Mouse (Mus musculus) cerebellum, postnatal 25 days (tissue): ENCODE measurements around the gene Mmrn1.
A peak's percentile ranks its signal among the peaks of the same experiment; 100 is the strongest.
"Not testable (repeated sequence)": the region's sequence is repeated elsewhere in the genome, so short reads cannot be mapped to it uniquely, and the experiment has no call there.

Source experiments
- DNase-seq, 2 experiments: peaks; one replicate each; pipeline ENCODE4 v3.0.0; 2021; ENCODE audit warnings: mixed read lengths in 2 of 2

Gene Mmrn1

DNA sequence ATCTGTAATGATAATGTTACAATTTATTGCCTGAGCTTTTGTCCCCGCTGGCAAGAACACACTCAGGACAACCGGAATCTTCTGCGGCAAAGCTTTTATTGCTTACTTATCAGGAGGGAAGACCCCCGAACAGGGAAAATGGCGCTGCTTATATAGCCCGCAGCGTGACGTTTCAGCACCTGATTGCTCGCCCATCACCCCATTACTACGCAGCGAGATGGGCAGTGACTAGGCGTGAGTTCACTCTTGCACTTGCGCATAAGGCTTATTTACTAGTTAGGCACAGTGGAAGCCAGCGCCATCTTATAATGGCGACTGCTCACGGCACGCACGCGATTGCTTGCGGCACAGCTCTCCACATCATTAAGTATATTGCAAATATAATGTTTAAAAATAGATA is at the start of gene Mmrn1:
Mmrn1 (plus strand) TSS at position 301 of the 400 bp plus-strand sequence.
- DNase-seq: not testable (repeated sequence)

DNA sequence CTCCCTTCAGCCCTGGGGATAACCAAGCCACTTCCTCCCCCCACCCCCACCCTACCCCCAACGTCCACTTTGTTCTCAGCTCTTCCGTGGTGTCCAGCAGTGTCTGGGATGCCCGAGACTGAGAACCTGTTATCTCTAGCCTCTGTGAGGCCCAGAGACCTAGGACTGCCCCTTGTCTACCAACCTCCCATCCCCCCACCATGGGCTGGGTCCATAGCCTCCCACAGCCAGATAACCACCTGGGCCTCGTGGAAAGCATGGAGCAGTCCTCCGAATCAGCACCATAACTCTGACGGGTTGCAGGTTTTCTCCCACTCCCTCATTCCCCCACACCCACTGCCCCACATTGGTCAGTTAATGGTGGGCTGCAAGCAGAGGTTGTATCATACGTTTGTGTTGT is 44.4 kb upstream of the Mmrn1 start:
- DNase-seq: no peak

DNA sequence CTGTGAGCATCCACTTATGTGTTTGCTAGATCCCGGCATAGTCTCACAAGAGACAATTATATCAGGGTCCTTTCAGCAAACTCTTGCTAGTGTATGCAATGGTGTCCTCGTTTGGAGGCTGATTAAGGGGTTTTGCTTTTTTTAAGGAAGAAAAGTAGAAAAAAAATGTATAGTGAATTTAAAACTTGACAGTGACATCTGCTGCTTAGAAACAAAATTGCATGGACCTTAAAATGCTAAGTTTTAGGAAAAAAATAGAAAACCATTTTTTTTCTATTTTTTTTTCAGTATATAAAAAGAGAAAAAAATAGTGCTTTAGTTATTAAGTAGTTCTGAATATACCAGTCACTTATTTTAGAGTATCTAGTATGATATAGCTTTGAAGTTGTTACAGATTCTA is 43.2 kb upstream of the Mmrn1 start:
- DNase-seq: no peak

DNA sequence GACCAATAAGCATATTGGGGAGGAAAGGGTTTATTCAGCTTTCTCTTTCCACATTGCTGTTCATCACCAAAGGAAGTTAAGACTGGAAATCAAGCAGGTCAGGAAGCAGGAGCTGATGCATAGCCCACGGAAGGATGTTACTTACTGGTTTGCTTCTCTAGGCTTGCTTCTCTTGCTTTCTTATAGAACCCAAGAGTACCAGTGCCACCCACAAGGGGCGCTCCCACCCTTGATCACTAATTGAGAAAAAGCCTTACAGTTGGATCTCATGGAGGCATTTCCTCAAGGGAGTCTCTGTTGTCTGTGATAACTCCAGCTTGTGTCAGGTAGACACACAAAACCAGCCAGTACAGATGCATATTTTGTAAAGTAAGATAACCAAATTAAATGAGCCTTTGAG is 17.5 kb upstream of the Mmrn1 start:
- no peak for DNase-seq

DNA sequence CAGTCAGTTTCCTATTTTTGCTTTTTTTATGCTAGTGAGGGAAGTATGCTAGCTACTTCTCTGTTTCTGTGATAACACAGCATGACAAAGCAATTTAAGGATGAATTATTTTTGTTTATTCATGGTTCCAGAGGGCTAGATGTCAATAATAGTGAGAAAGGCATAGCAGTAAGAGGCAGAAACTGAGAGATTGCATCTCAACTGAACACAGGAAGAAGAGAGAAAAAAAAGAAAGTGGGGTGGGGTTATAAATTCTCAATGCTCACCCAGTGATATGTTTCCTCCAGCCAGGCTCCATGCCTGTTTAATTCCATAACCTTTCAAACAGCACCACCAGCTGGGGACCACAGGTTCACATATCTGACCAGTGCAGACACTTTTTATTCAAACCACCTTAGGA is 6.6 kb downstream of the Mmrn1 start:
- DNase-seq: peak; percentile 35 to 68

DNA sequence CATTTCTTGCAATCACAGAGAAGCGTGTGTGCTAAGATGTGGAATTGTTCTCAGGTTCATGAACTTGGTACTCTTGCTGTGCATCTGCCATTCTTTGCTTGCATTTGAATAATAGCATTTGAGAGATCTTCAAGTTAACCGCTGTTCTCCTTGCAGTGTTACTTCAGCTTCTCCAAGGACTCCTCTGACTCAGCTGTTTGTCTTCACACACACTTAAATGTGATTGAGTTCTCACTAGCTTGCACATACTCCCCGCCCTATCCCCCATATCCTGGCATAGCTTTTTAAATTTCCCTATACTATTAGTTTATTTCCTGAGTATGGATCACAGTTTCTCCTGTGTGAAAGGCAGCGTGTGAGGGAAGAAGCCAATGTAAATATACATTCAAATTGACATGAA is 10.1 kb downstream of the Mmrn1 start:
- no peak for DNase-seq

DNA sequence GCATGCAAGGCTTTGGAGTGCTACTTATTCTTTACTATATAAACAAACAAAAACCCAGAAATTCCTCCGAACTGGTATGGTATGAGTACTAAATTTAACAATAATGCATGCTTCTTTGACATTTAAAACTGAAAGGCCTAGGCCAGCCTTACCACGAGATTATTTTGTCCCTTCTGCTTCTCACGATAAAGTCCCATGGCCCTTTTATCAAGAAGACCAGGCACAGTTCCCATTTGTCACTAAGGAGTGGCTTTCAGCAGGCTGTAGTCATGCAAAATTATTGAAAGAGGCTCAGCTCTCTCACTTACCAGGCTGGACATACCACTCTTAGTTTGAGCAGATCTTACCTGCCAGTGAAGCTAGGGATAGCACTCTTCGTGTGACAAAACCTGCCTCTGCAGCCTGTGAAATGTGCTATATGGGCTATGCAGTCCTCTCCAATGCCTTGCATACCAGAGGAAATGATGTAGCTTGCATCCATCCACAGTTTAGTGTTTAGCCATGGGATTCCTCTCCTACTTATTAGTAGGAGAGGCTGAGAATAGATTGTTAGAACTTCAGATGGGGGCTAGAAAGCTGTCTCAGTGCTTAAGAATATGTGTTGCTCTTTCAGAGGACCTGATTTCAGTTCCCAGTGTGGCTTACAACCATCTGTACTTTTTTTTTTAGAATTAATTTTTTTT is 10.8 kb downstream of the Mmrn1 start:
- DNase-seq: no peak

DNA sequence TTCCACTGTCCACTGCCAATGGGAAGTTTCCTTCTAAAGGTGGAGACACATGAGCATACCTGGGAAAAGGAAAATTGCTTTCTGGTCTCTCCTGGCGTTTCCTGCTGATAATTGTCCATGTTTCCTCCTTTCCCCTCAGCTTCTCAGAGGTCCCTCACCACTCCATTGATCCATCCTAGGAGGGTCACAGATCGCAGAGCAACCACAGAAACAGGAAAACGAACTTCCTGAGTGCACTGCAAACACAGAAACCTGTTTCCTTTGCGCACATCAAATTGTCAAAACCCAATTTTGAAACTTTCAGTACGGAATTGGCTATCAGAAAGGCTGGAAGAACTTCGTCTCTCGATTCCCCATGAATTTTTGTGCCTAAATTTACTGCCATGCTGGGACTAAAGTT is 19.4 kb downstream of the Mmrn1 start:
- DNase-seq: no peak

DNA sequence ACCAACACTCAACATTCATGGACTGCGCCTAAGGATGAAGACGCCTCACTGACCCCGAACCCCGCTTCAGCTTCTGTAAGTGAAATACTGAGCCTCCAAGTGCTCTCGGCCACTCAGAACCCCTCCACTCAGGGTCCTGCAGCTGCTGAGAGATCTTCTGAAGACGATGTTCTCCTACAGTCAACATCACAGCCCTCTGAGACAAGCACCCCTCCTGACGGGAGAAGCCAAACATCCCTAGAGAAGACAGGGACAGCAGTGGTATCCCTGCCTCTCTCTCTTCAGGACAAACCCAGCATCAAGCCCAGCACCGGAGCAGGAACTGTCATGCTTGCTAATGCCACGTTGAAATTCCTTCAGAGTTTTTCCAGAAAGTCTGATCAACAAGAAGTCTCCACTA is 19.8 kb downstream of the Mmrn1 start:
- DNase-seq: no peak

DNA sequence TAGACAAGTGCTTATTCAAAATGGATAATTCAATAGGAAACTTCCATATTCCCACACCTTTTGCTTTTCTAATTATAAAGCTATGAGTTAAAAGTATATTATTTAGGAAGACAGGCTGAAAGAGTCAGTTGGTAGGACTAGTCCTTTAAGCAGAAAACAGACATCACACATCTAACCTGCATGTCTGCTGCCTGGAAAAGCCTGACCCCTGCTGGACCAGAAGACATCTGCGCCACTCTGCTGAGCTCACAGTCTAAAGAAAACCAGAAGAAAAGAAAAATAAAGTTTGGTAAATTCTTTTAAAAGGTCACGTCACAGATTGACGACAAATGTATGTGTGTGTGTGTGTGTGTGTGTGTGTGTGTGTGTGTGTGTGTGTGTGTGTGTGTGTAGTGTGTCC is 25.6 kb downstream of the Mmrn1 start:
- DNase-seq: peak; percentile 43 to 65

DNA sequence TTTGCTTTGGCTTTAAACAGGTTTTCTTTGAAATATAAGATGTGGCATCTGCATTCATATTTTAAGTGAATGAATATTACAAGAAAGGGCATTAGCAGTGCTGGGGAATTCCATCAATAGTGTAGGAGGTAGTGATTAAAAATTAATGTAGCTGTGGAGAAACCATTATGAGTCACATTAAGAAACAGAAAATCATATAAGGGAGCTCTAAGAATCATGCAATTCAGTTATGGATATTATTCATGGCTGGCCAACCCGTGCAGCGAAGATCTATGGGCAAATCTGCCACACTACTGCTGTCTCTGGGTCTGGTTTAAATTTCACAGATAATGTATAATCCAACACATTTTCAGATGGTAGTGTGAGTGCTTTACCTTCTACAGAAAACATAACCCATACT is 36.5 kb downstream of the Mmrn1 start:
- DNase-seq: no peak

DNA sequence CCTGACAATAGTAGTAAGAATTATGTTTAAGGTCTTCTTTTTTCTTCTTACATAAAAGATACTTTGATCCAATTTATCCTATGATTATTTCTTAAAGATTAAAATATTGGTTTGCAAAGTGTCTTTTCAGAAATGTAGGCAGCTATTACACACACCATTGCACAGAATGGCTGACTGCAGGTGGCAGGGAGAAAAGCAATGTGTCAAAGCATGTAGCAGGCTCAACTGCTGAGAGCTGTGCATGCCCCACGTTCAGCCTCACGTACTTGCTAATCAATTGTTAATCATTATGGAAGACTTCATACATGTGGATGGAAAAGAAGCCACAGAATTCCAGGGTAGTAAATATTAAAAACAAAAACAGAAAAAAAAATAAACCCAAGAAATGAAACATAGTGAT is 37.1 kb downstream of the Mmrn1 start:
- no peak for DNase-seq

DNA sequence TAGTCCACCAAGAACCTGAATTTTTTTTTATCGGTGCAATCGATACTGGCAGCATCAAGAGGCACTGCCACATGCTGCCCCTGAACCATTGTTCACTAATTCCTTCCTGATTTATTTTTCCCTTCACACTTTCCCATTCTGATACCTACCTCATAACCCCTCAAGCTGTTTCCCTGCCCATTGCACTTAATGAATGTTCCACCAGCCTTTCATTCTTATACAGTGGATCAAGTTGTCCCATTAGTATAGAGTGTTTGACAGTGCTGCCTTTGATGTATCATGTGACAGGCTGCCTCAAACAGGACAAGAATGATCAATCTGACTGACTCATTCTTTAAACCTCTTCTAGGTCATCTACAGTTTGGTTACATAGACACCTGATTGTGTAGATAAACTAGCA is 37.9 kb downstream of the Mmrn1 start:
- no peak for DNase-seq

DNA sequence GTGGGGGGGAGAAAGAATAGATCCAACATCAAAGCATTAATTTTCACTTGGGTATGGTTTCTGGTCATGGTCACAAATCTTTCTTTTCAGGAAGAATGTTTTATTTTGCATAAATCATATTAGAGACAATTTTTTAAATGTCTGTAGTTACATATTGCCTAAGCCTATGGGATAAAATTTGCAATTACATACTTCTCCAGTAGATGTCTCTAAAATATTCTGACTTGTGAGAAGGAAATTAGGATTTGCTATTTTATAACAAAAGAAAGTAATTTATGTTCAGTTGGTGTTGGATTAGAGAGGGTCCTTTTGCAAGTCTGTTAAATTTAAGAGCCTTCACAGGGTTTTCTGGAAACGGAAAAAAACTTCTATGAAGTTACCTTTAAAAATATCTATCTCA is 39.0 kb downstream of the Mmrn1 start:
- no peak for DNase-seq

DNA sequence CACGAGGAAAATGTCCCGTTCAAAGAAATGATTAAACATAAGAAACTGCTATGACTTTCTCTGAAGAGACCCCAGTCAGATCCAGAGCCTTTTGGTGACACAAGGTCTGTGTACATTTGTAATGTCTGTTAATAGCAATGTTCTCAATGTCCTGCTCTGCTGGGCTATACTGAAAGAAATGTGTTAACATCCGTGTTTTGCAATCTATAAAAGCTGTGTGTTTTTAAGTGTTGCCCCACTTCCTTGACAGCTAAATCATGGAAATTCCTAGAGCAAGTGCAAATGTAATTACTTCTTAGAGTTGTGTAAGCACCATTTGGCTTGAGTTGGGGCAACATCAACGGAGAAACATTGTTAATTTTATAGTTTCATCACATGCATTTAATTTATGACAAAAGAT is 42.2 kb downstream of the Mmrn1 start:
- DNase-seq: no peak

DNA sequence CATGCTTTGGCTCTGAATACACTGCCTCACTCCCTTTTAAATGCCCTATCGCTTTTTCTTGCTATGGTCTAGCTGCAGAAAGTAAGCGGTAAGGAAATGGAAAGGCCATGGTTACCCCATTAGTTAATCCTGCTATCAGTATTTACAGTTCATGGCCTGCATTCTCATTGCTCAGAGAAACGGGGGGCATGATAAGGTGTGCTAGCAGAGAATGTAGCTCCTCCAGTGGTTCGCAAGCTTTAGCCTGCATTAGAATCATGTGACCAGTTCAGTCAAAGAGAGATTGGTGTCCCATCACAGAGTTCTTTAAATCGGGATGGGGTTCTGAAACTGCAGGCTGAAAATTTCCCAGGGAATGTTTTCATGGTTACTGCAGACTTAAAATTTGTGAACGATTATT is 44.6 kb downstream of the Mmrn1 start:
- DNase-seq: no peak

DNA sequence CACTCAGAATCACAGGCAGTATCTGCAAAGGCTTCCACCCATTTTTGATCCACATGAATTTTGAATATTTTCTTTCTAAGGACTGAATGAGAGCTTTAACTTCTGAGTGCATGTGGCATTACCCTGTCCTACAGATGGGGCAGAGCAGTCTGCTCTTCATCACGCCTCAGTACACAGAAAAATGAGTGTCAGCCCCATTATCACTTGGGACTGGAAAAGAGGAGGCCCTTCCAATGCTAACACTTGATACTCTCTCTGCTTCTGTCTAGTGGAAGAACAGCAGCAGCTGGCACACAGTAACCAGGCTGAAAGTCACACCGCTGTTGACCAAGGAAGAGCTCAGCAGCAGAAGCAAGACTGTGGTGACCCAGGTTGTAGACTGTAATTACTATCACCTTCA is 46.0 kb downstream of the Mmrn1 start:
- no peak for DNase-seq

DNA sequence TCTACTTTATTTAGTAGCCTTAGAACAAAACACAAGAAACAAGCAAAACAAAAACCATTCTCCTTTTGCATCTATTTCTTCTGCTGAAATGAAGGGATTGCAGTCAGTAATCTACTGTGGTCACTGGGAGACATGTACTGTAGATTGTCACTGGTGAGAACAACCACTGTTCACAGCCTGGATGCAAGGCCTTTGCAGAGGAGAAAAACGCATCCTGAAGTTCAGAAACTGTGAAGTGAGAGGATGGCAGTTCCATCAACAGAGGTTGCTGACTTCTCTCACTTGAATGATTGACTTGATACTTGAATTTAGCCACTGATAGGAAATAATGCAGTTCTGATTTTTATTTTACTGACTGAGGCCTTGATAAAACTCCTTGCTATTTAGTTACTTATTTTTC is 53.8 kb downstream of the Mmrn1 start:
- DNase-seq: no peak

DNA sequence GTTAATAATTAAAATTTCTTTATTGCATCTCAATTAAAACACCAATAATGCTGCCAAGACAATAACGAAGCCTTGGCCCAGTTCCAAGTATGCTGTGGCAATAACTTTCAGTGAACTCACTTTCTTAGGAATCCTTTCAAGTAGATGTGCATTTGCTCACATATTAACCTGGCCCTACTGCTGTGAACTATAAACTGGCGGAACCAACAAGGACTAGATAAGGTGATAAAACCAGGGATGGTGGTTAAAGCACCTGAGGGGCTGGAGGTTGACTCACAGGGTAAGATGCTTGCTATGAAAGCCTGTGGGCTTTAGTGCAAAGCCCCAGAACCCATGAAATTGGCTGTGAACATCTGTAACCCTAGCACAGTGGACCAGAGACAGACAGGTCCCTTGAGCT is 54.3 kb downstream of the Mmrn1 start:
- no peak for DNase-seq

DNA sequence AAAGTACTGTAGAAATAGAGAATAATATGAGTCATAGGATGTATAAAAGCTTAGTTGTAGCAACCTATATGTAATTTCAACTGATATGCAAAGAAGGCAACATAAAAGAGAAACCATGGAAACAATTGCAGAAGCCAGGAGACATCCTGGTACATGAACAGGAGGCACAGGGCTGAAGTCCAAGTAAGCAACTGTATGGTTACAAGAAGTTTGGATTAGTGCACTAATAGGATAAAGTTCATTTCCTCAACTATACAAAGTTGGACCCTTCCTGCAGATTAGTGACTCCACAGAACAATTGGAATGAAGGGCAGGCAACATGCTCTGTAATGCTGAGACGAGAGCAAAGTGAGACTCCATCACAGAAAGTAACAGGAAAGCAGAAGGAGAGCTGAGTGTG is 59.6 kb downstream of the Mmrn1 start:
- no peak for DNase-seq

DNA sequence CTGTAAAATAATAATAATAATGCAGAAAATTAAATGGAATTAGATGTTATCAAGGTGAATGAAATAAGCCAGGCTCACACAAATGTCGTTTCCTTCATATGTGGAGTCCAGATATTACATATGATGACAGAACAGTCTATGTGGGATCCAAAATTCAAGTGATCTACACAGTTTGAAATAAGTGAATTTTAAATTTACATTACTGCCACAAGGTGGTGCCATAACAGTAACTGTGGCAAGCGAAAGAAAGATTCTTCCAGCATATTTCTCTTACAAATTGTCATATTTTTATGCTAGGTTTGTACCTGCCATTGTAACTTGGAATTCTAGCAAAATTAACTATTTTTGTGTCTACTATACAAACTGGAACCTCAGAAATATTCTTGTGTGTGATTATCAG is 61.1 kb downstream of the Mmrn1 start:
- no peak for DNase-seq

DNA sequence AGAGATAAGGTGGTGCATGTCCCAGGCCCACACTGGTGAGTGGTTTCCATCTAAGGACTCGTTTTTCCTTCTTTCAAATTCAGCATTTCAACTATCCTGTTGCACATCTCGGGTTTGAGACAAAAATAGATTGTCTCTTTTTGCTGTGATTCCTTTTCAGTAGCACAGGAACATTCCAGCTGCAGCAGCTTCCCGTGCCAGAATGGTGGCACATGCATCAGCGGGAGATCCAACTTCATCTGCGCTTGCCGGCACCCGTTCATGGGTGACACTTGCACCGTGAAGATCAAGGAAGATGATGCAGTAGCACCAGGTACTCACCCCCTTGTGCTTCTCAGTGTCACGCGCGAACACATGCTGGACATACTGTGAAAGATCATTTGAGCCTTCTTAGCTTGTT is 62.1 kb downstream of the Mmrn1 start:
- no peak for DNase-seq

DNA sequence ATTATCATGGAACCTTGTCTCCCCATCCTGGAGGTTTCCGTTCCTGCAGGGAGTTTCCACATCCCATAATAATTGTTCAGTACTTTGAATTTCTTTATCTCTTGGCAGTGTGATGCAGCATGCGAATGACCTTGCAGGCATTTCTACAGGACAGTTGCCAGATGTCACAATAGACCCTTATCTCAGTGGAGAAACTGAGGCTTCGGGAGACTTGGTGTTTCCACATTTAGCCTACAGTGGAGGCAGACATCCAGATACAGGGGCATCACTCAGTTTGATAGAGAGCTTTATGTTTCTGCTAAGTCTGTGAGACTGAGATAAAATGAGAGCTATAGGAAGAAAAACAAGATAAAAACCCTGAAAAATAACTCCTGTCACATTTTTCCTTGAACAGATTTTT is 63.0 kb downstream of the Mmrn1 start:
- DNase-seq: no peak

DNA sequence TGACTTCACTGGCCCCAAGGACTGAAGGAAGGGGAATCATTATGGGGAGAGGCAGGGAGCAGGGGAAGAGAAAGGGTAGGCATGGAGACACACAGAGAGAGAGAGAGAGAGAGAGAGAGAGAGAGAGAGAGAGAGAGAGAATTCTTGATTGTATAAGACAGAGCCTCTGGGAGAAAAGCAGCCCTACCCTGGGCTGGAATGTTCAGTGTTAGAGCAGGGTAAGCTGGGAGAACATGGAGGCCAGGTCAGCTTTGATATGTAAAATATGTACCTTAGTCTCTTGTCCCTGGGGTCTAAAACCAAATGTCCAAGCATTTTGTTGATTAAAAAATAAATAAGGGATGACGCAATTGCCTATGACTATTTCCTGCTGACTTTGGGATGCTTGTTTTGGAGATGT is 67.6 kb downstream of the Mmrn1 start:
- DNase-seq: no peak

DNA sequence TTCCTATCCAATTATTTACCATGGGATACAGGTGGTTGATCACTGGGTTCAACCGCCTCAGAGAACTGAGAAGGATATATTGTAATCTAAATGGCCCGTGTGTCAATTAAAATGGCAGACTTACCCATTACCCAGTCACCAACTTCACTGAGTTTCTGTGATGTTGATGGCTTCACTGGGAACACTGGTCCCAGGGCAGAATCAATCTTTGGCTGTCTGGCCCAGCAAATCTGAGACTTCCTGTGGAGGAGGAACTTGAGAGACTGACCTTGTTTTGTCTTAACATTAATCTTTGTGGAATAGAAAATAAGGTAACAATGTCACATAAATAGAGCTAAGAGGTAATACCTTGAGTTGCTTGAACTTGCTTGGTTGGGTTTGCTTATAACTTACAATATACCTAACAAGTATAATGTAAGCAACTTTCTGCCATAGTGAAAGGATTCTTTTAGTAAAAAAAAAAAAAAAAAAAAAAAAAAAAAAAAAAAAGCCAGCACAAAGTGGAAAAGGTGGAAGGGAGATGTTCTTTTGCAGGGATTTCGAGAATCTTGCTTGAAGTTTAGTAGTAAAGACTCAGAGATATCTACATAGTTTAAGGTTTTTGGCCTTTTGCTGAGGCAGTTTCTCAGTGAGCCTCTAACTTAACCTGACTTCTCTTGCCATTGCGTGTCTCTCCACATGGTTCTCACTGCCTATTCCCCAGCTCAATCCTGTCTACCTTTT is 68.8 kb downstream of the Mmrn1 start:
- no peak for DNase-seq
